17 mouse cellular contexts compared by ENCODE assay signal in the genomic region with DNA sequence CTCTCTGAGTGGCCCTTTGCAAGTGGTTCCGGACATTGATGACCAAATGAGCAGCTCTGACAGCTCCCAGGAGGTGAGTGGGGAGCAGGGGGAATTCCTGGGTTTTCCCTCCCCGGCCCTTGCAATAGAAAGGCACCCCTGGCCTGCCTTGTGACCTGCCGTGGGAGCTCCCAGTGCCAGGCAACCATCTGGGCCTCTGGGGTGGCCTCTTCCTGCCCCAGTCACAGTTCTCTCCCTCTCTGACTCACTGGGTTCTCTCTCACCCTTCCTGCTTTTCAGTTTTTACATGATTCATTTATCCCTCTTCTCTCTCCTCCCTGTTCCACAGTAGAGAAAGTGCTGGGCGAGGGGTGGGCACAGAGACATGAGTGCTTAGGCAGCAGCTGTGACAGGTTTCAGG. TPM values are rescaled to one million over a fixed set of nuclear protein-coding genes. Genes with fewer than 3 reads are reported as not detected.
"Had no signal": no experiment of that assay in that cellular context is flagged by ENCODE, and none has a peak within 500 bp of the region (broad histone marks: within the 10 kb centered on the region; RNA-seq: fewer than 3 reads in every experiment).

No protein-coding gene starts in this region.

- H3K4me2 ChIP-seq: kidney, embryonic 15.5 days; limb, embryonic 12.5 days; limb, embryonic 15.5 days; liver, embryonic 11.5 days; lung, embryonic 14.5 days had no signal

- H3K4me3 ChIP-seq: kidney, embryonic 15.5 days; limb, embryonic 12.5 days; limb, embryonic 15.5 days had no signal

- H3K27ac ChIP-seq: kidney, embryonic 15.5 days; limb, embryonic 12.5 days; limb, embryonic 15.5 days; liver, embryonic 14.5 days; macrophage had no signal

- H3K9me3 ChIP-seq: kidney, embryonic 15.5 days; limb, embryonic 12.5 days; limb, embryonic 15.5 days had no signal

- H3K27me3 ChIP-seq: kidney, embryonic 15.5 days; limb, embryonic 12.5 days; limb, embryonic 15.5 days had no signal

- H3K9ac ChIP-seq: kidney, embryonic 15.5 days; limb, embryonic 12.5 days; limb, embryonic 15.5 days; liver, embryonic 14.5 days; liver, postnatal 0 days; lung, embryonic 14.5 days had no signal

- DNase-seq: kidney, adult 8-10 months; kidney, postnatal 14 days; kidney, postnatal 4 days; layer of hippocampus, adult 9-11 months; liver, postnatal 0 days; lung, embryonic 14.5 days; midbrain, embryonic 14.5 days; thymus, adult 18-20 months; thymus, postnatal 36 days had no signal

- ATAC-seq: liver, postnatal 0 days; lung, postnatal 0 days had no signal

RNA-seq across cellular contexts. Expression of a gene that starts 25.5 kb away (rescaled TPM):
- total RNA-seq: megakaryocyte, adult 5-6 weeks had no signal
